Mouse (Mus musculus) neural tube, embryonic 14.5 days (tissue): ENCODE measurements around the gene Crb3. TPM values are rescaled to one million over a fixed set of nuclear protein-coding genes. Genes with fewer than 3 reads are reported as not detected.
A peak's percentile ranks its signal among the peaks of the same experiment; 100 is the strongest.
"Not testable (repeated sequence)": the region's sequence is repeated elsewhere in the genome, so short reads cannot be mapped to it uniquely, and the experiment has no call there.

ENCODE experiments used
- ATAC-seq: fragments of 200-750 bp; cut with Nextera tagmentation; 2 replicates; pipeline ENCODE4 v1.8.0; 2017; ENCODE audit warnings: low read depth, mild to moderate bottlenecking, moderate TSS enrichment, moderate library complexity
- H3K27ac ChIP-seq: fragments of 300-500 bp; sonication (generic); 2 replicates; pipeline ENCODE4 v1.5.1; 2014; ENCODE audit warnings: low read depth, mild to moderate bottlenecking, control low read depth, low read length, moderate library complexity, mixed read lengths
- H3K27me3 ChIP-seq: fragments of 300-500 bp; sonication (generic); 2 replicates; pipeline ENCODE4 v1.6.1; 2014; ENCODE audit warnings: low read length; ENCODE audit not compliant: control insufficient read depth, insufficient read depth
- H3K36me3 ChIP-seq: fragments of 300-500 bp; sonication (generic); 2 replicates; pipeline ENCODE4 v1.6.1; 2014; ENCODE audit warnings: low read length, mixed read lengths; ENCODE audit not compliant: control insufficient read depth, insufficient read depth
- H3K4me1 ChIP-seq: fragments of 300-500 bp; sonication (generic); 2 replicates; pipeline ENCODE4 v1.6.1; 2014; ENCODE audit warnings: low read length; ENCODE audit not compliant: control insufficient read depth, insufficient read depth
- H3K4me2 ChIP-seq: fragments of 300-500 bp; sonication (generic); 2 replicates; pipeline ENCODE4 v1.6.1; 2014; ENCODE audit warnings: mild to moderate bottlenecking, low read depth, low read length, control low read depth
- H3K4me3 ChIP-seq: fragments of 300-500 bp; sonication (generic); 2 replicates; pipeline ENCODE4 v1.5.1; 2014; ENCODE audit warnings: low read depth, low read length, control low read depth, mixed read lengths
- H3K9ac ChIP-seq: fragments of 300-500 bp; sonication (generic); replicated peaks from 2 replicates; pipeline ENCODE4 v1.6.1; 2014; ENCODE audit warnings: low read depth, mild to moderate bottlenecking, control low read depth, low read length, mixed read lengths
- H3K9me3 ChIP-seq: fragments of 300-500 bp; sonication (generic); 2 replicates; pipeline ENCODE4 v1.6.1; 2016; ENCODE audit warnings: low read length; ENCODE audit not compliant: control insufficient read depth
- WGBS: fragments of 180-500 bp; shearing (Covaris S2); extraction: QIAGEN DNeasy Blood & Tissue Kit; methylation state at CpG from one replicate; pipeline ENCODE4 v1.1.7; 2014; 5-methylcytosine and 5-hydroxymethylcytosine counted together
- polyA plus RNA-seq: library from polyadenylated mRNA; unstranded; fragments of >200 nt; fragmentation: Nextera tagmentation; extraction: Ambion mirVana; gene quantifications from 2 replicates; pipeline ENCODE4 v1.2.1, GENCODE M21; 2014

The Crb3 gene
- polyA plus RNA-seq, 1 experiment from 2014 or later = 1.1 TPM

- Histone ChIP-seq H3K4me3 (peak within 1 kb of the TSS; percentile 91), H3K4me2 (peak within 1 kb of the TSS; percentile 99), H3K9ac (peak within 1 kb of the TSS; percentile 99), H3K9me3 (no peaks in the 10 kb centered on the region), H3K4me1 (peaks cover 12% of the 10 kb centered on the region), H3K27me3 (no peaks in the 10 kb centered on the region; the same call in 1 of the 2 replicates), H3K36me3 (peaks cover 16% of the 10 kb centered on the region), H3K27ac (peak within 1 kb of the TSS; percentile 94)
- WGBS = under 1% methylated on average over 48 of the region's 99 CpGs
- ATAC-seq = no peak
Measured at GRCm38 (mm10) chr17:57030931-57031660, 27.8 kb upstream of the Crb3 start, which contains the start of gene Khsrp. TSS of gene Khsrp (minus strand) at chr17:57031522.

DNA sequence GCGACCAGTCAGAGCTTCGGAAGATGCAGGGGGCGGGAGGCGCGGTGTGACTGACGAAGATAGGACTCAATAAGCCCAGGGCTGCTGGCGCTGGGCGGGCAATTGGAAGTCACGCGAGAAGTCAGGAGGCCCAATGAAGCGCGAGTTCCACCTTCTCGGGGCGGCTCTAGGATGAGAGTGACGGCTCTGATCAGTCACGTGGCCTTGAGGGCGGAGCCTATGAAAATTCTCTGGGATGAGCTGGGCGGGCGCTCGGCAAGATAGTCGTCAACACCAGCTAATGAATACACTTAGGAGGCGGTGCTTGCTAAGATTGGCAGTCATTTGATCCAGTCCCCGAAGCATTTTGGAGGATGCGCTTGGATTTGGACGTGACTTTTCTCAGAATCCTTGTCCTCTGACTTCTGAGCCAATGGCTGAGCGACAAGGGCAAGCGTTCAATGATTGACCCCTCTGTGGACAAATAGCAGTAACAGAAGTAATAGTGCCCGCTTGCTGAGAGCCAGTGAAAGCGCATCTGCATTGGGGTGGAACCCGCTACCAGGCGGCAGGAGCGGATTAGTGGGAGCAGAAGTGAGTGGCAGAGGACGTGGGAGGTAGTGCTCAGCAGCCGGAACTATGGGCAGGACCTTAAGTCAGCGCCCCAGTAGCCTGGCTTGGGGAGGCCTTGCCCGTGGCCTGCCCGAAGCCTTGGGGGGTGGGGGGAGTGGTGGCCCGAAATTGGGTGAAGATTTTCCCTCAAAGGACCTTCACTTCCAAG is 27.1 kb upstream of the Crb3 start:
- Histone ChIP-seq H3K9me3 (no peaks in the 10 kb centered on the region), H3K4me3 (peak overlapping the region; percentile 91), H3K9ac (peak overlapping the region; percentile 99), H3K4me2 (peak overlapping the region; percentile 99), H3K27me3 (no peaks in the 10 kb centered on the region; the same call in 1 of the 2 replicates), H3K36me3 (peaks cover 9% of the 10 kb centered on the region), H3K27ac (peak overlapping the region; percentile 71), H3K4me1 (peaks cover 12% of the 10 kb centered on the region)
- WGBS = under 1% methylated on average over 36 of the region's 38 CpGs
- ATAC-seq = peak; percentile 98

GRCm38 (mm10) chr17:57032854-57033253 is 26.1 kb upstream of the Crb3 start:
- H3K27ac ChIP-seq = no peak overlapping the region
- no peak overlapping the region for H3K4me3 ChIP-seq
- WGBS = 86% methylated on average over 4 of the region's 4 CpGs
- ATAC-seq = no peak
- H3K9ac ChIP-seq = no peak overlapping the region
- peaks cover 12% of the 10 kb centered on the region for H3K4me1 ChIP-seq
- no peak overlapping the region for H3K4me2 ChIP-seq
- H3K9me3 ChIP-seq = no peaks in the 10 kb centered on the region
- no peaks in the 10 kb centered on the region; the same call in 1 of the 2 replicates for H3K27me3 ChIP-seq
- no peaks in the 10 kb centered on the region; the same call in 1 of the 2 replicates for H3K36me3 ChIP-seq

GRCm38 (mm10) chr17:57038978-57039377 is 19.9 kb upstream of the Crb3 start:
- Histone ChIP-seq H3K9me3 (no peaks in the 10 kb centered on the region), H3K4me2 (no peak overlapping the region), H3K4me1 (no peaks in the 10 kb centered on the region), H3K27me3 (no peaks in the 10 kb centered on the region; the same call in 1 of the 2 replicates), H3K9ac (no peak overlapping the region), H3K4me3 (no peak overlapping the region), H3K27ac (no peak overlapping the region), H3K36me3 (no peaks in the 10 kb centered on the region)
- 37% methylated on average over 8 of the region's 8 CpGs for WGBS
- no peak for ATAC-seq

GRCm38 (mm10) chr17:57041554-57041953 is 17.4 kb upstream of the Crb3 start, which contains the start of gene Slc25a41:
TSS of gene Slc25a41 (minus strand) at chr17:57041654.
- Histone ChIP-seq H3K9me3 (no peaks in the 10 kb centered on the region), H3K9ac (no peak within 1 kb of the TSS), H3K4me3 (no peak within 1 kb of the TSS), H3K4me1 (no peaks in the 10 kb centered on the region), H3K27ac (no peak within 1 kb of the TSS), H3K36me3 (0 out of 2 replicates have a peak, but pooled peaks cover 6% of the 10 kb centered on the region), H3K4me2 (no peak within 1 kb of the TSS), H3K27me3 (no peaks in the 10 kb centered on the region; the same call in 1 of the 2 replicates)
- WGBS = 74% methylated on average over 8 of the region's 8 CpGs
- no peak for ATAC-seq

- Histone ChIP-seq H3K4me3 (no peak overlapping the region), H3K36me3 (peaks cover 15% of the 10 kb centered on the region), H3K27me3 (no peaks in the 10 kb centered on the region), H3K4me1 (no peaks in the 10 kb centered on the region), H3K4me2 (no peak overlapping the region), H3K9ac (no peak overlapping the region), H3K27ac (no peak overlapping the region), H3K9me3 (no peaks in the 10 kb centered on the region)
- ATAC-seq = no peak
- WGBS = 26% methylated on average over 5 of the region's 5 CpGs
Measured at GRCm38 (mm10) chr17:57047406-57047805, 11.5 kb upstream of the Crb3 start.

DNA sequence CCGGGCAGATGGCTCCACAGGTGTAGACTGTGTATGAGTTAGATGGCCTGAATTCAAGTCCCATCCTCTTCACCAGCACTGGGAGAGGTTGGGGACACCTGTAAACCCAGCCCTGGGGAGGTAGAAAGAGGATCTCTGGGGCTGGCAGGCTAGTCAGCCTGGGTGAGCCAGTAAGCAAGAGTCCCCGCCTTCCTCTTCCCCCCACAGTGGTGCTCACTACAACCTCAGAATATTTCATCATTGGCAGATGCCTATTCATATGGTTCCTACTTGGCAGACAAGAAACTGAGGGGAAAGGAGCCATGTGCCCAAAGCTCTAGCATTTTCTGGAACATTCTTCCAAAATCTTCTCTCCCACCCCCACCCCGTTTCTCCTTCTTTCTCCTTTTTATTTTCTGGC is 10.1 kb upstream of the Crb3 start:
- ATAC-seq = no peak
- Histone ChIP-seq H3K9ac (no peak overlapping the region), H3K27ac (no peak overlapping the region), H3K4me2 (no peak overlapping the region), H3K27me3 (no peaks in the 10 kb centered on the region), H3K4me1 (no peaks in the 10 kb centered on the region), H3K9me3 (no peaks in the 10 kb centered on the region), H3K4me3 (no peak overlapping the region), H3K36me3 (peaks cover 27% of the 10 kb centered on the region)
- WGBS = 94% methylated on average over 3 of the region's 3 CpGs

- H3K9me3 ChIP-seq, H3K4me3 ChIP-seq, H3K9ac ChIP-seq, H3K27me3 ChIP-seq, H3K27ac ChIP-seq, H3K4me2 ChIP-seq, ATAC-seq, H3K4me1 ChIP-seq: not testable (repeated sequence)
- peaks cover 31% of the 10 kb centered on the region for H3K36me3 ChIP-seq
- WGBS = 91% methylated on average over 4 of the region's 4 CpGs
Measured at GRCm38 (mm10) chr17:57051679-57052078, 7.2 kb upstream of the Crb3 start.

GRCm38 (mm10) chr17:57056246-57056645 is 2.7 kb upstream of the Crb3 start:
- no peak overlapping the region for H3K4me3 ChIP-seq
- ATAC-seq = no peak
- H3K36me3 ChIP-seq = peaks cover 26% of the 10 kb centered on the region
- 0 out of 2 replicates have a peak, but pooled peaks cover 3% of the 10 kb centered on the region for H3K4me1 ChIP-seq
- H3K27ac ChIP-seq = no peak overlapping the region
- H3K9ac ChIP-seq = no peak overlapping the region
- H3K4me2 ChIP-seq = no peak overlapping the region
- WGBS = 90% methylated on average over 3 of the region's 3 CpGs
- peaks cover 1% of the 10 kb centered on the region; the same call in 1 of the 2 replicates for H3K27me3 ChIP-seq
- no peaks in the 10 kb centered on the region for H3K9me3 ChIP-seq
